Mouse (Mus musculus) stomach, postnatal 0 days (tissue): ENCODE results near the gene Abhd14b. TPM values are rescaled to one million over a fixed set of nuclear protein-coding genes. Genes with fewer than 3 reads are reported as not detected.
A peak's percentile ranks its signal among the peaks of the same experiment; 100 is the strongest.

ENCODE experiments used
- ATAC-seq: fragments of 200-750 bp; cut with Nextera tagmentation; 2 replicates; pipeline ENCODE4 v1.8.0; 2017; ENCODE audit not compliant: low FRiP score, low TSS enrichment
- DNase-seq: peaks from one replicate; pipeline ENCODE4 v3.0.0-alpha.2; 2016; ENCODE audit warnings: low spot score
- H3K27ac ChIP-seq: fragments of 300-500 bp; sonication (generic); replicated peaks from 2 replicates; pipeline ENCODE4 v1.5.1; 2014; ENCODE audit warnings: mild to moderate bottlenecking, control low read depth
- H3K27me3 ChIP-seq: fragments of 300-500 bp; sonication (generic); 2 replicates; pipeline ENCODE4 v1.6.1; 2014; ENCODE audit warnings: low read length; ENCODE audit not compliant: control insufficient read depth, insufficient read depth
- H3K36me3 ChIP-seq: fragments of 300-500 bp; sonication (generic); 2 replicates; pipeline ENCODE4 v1.6.1; 2014; ENCODE audit warnings: low read length, mixed read lengths; ENCODE audit not compliant: control insufficient read depth, insufficient read depth
- H3K4me1 ChIP-seq: fragments of 300-500 bp; sonication (generic); replicated peaks from 2 replicates; pipeline ENCODE4 v1.6.1; 2014; ENCODE audit warnings: antibody characterized with exemption; ENCODE audit not compliant: control insufficient read depth, insufficient read depth
- H3K4me2 ChIP-seq: fragments of 300-500 bp; sonication (generic); replicated peaks from 2 replicates; pipeline ENCODE4 v1.6.1; 2014; ENCODE audit warnings: low read depth, mild to moderate bottlenecking, control low read depth, moderate library complexity
- H3K4me3 ChIP-seq: fragments of 300-500 bp; sonication (generic); 2 replicates; pipeline ENCODE4 v1.5.1; 2014; ENCODE audit warnings: low read depth, low read length, control low read depth
- H3K9ac ChIP-seq: fragments of 300-500 bp; sonication (generic); 2 replicates; pipeline ENCODE4 v1.6.1; 2014; ENCODE audit warnings: mild to moderate bottlenecking, low read length, control low read depth, mixed read lengths
- H3K9me3 ChIP-seq: fragments of 300-500 bp; sonication (generic); 2 replicates; pipeline ENCODE4 v1.6.1; 2016; ENCODE audit warnings: low read length; ENCODE audit not compliant: control insufficient read depth
- CTCF ChIP-seq: IDR thresholded peaks from 2 replicates; pipeline ENCODE4 v1.5.1; 2016; ENCODE audit warnings: antibody characterized with exemption, low read depth, mild to moderate bottlenecking, moderate library complexity
- EP300 ChIP-seq: optimal IDR thresholded peaks from 2 replicates; pipeline ENCODE3; 2016; ENCODE audit warnings: antibody characterized with exemption
- WGBS: fragments of 180-500 bp; shearing (Covaris S2); extraction: QIAGEN DNeasy Blood & Tissue Kit; methylation state at CpG from one replicate; pipeline ENCODE4 v1.1.7; 2014; 5-methylcytosine and 5-hydroxymethylcytosine counted together
- polyA plus RNA-seq: library from polyadenylated mRNA; unstranded; fragments of >200 nt; fragmentation: Nextera tagmentation; extraction: Ambion mirVana; gene quantifications from 2 replicates; pipeline ENCODE4 v1.2.1, GENCODE M21; 2015

The Abhd14b gene
- polyA plus RNA-seq, 1 experiment from 2014 or later: 39.0 TPM

GRCm38 (mm10) chr9:106405275-106405674 is 42.0 kb upstream of the Abhd14b start:
- no peaks in the 10 kb centered on the region for H3K36me3 ChIP-seq
- H3K4me2 ChIP-seq: no peak overlapping the region
- H3K27me3 ChIP-seq: no peaks in the 10 kb centered on the region
- no peak for DNase-seq
- H3K4me1 ChIP-seq: 0 out of 2 replicates have a peak, but pooled peaks cover 3% of the 10 kb centered on the region
- no peak overlapping the region for H3K27ac ChIP-seq
- no peaks in the 10 kb centered on the region for H3K9me3 ChIP-seq
- 33% methylated on average over 6 of the region's 6 CpGs for WGBS
- no peak overlapping the region for H3K9ac ChIP-seq
- no peak for TF ChIP-seq EP300
- H3K4me3 ChIP-seq: no peak overlapping the region
- no peak for ATAC-seq

DNA sequence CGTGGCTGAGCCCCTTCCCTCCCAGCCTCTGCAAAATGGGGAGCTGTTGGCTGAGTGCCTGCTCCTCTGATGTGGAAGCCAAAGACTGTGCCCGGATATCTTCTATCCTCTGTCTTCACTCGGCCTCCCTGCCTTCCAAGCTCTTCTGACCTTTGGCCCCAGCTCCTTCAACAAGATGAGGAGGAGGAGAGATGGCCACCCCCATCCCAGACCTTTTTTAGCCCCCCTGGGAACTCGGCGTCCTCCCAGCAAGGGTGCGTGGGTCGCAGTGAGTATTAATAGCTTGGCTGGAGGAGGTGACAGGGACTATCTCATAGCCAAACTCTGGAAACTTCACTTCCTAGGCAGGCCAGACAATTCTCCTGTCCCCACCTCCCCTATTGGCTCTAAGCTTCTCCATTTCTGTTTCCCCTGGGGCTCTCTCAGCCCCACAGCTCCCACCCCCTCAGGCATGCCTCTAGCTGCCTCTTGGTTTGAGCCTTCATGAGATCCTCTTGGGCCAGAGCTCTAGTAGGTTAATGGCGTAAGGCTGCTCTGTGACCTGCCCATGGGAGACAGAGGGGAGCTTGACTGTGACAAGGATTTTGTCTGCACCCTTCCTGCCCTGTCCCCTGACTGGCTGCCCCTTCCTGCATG is 40.7 kb upstream of the Abhd14b start:
- H3K9me3 ChIP-seq: no peaks in the 10 kb centered on the region
- TF ChIP-seq EP300 (no peak), CTCF (no peak)
- ATAC-seq (no peak), DNase-seq (no peak)
- H3K27ac ChIP-seq: no peak overlapping the region; the same call in 1 of the 2 replicates
- no peak overlapping the region for H3K9ac ChIP-seq
- WGBS: 36% methylated on average over 8 of the region's 8 CpGs
- H3K4me2 ChIP-seq: no peak overlapping the region
- no peaks in the 10 kb centered on the region for H3K27me3 ChIP-seq
- H3K36me3 ChIP-seq: no peaks in the 10 kb centered on the region
- H3K4me1 ChIP-seq: 0 out of 2 replicates have a peak, but pooled peaks cover 3% of the 10 kb centered on the region
- H3K4me3 ChIP-seq: no peak overlapping the region

DNA sequence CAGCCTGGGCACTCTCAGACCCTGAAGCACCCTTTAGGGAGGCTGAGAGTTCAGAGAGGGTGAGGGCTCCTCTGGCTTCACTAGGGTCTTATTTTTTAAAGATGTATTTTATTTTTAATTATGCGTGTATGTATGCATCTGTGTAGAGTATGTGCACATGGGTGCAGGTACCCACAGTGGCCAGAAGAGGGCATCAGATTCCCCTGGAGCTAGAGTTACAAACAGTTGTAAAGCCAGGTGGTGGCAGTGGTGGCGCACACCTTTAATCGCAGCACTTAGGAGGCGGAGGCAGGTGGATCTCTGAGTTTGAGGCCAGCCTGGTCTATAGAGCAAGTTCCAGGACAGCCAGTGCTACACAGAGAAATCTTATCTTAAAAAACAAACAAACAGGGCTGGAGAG is 38.2 kb upstream of the Abhd14b start:
- H3K9me3 ChIP-seq: no peaks in the 10 kb centered on the region
- no peak overlapping the region for H3K4me3 ChIP-seq
- H3K36me3 ChIP-seq: no peaks in the 10 kb centered on the region
- no peak for DNase-seq
- ATAC-seq: no peak
- 96% methylated on average over 4 of the region's 4 CpGs for WGBS
- no peak overlapping the region for H3K4me2 ChIP-seq
- H3K9ac ChIP-seq: no peak overlapping the region
- H3K27ac ChIP-seq: no peak overlapping the region
- TF ChIP-seq CTCF (peak; percentile 30; the same call in 1 of the 2 replicates), EP300 (no peak)
- 0 out of 2 replicates have a peak, but pooled peaks cover 3% of the 10 kb centered on the region for H3K4me1 ChIP-seq
- no peaks in the 10 kb centered on the region for H3K27me3 ChIP-seq

GRCm38 (mm10) chr9:106410086-106410650 is 37.1 kb upstream of the Abhd14b start:
- no peaks in the 10 kb centered on the region for H3K9me3 ChIP-seq
- no peak for DNase-seq
- 87% methylated on average over 2 of the region's 2 CpGs for WGBS
- no peaks in the 10 kb centered on the region for H3K27me3 ChIP-seq
- no peak overlapping the region for H3K4me3 ChIP-seq
- H3K9ac ChIP-seq: no peak overlapping the region
- TF ChIP-seq EP300 (no peak), CTCF (no peak)
- H3K4me1 ChIP-seq: 0 out of 2 replicates have a peak, but pooled peaks cover 3% of the 10 kb centered on the region
- no peak overlapping the region for H3K4me2 ChIP-seq
- no peak for ATAC-seq
- H3K36me3 ChIP-seq: no peaks in the 10 kb centered on the region
- H3K27ac ChIP-seq: no peak overlapping the region

DNA sequence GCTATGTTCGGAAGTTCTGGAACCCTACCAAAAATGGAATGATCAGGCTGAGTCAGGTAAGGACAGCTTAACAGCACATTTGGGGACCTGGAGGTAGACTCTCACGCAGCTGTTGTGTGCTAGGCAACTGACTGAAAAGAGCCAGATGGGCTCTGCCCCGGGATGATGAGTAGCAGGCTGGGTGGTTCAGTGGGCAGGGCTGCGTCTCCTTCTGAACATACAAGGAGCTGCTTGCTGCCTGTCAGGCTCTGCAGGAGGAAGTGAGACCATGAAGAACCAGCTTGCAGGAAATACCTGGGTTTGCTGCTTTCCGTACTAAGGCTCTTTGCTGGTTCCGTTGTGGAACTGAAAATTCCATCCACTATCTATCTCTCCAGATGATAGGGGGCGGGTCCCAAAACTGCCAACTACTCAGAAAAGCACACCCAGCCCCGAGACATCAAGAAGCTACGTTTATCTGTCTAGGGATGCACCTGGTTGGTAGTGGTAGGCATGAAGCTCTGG is 36.1 kb upstream of the Abhd14b start:
- DNase-seq (no peak), ATAC-seq (0 out of 2 replicates have a peak, but pooled peaks have one; percentile 11)
- Histone ChIP-seq H3K27me3 (no peaks in the 10 kb centered on the region), H3K4me1 (0 out of 2 replicates have a peak, but pooled peaks cover 3% of the 10 kb centered on the region), H3K9ac (no peak overlapping the region), H3K4me3 (no peak overlapping the region), H3K27ac (no peak overlapping the region), H3K9me3 (no peaks in the 10 kb centered on the region), H3K4me2 (no peak overlapping the region), H3K36me3 (no peaks in the 10 kb centered on the region)
- 53% methylated on average over 9 of the region's 9 CpGs for WGBS
- TF ChIP-seq EP300 (no peak), CTCF (no peak)

DNA sequence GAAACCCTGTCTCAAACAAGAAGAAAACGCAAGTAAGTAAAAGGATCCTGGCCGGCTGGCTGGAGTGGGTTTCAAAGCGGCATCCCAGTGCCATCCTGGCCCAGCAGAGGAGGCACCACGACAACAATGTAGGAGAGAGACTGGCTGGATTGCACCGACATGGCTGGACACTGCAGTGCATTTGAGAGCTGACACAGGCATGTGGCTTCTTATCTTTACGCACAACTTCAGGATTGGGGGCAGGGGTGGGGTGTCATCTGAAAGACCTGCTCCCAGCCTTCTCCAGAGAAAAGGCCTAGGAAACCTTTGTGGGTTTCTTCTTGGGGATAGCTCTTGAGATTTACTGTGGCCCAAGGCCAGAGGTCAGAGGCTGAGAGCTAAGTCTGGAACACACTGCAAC is 35.5 kb upstream of the Abhd14b start:
- H3K4me1 ChIP-seq: no peaks in the 10 kb centered on the region
- H3K4me2 ChIP-seq: no peak overlapping the region
- 73% methylated on average over 6 of the region's 6 CpGs for WGBS
- DNase-seq (no peak), ATAC-seq (no peak)
- H3K4me3 ChIP-seq: no peak overlapping the region
- H3K27ac ChIP-seq: no peak overlapping the region
- H3K27me3 ChIP-seq: no peaks in the 10 kb centered on the region
- no peaks in the 10 kb centered on the region for H3K36me3 ChIP-seq
- H3K9ac ChIP-seq: no peak overlapping the region
- no peaks in the 10 kb centered on the region for H3K9me3 ChIP-seq
- TF ChIP-seq EP300: no peak
- TF ChIP-seq CTCF: no peak
